Mouse (Mus musculus) layer of hippocampus, postnatal 25 days (tissue): Measurements from ENCODE around the gene Zfp865. TPM values are rescaled to one million over a fixed set of nuclear protein-coding genes. Genes with fewer than 3 reads are reported as not detected.

Experiments used
- DNase-seq, 2 experiments: peaks; one replicate each; pipeline ENCODE4 v3.0.0; 2022; ENCODE audit warnings: mixed read lengths in 2 of 2, low spot score in 1 of 2; ENCODE audit errors: extremely low spot score in 1 of 2
- total RNA-seq, 2 experiments: library from RNA; stranded (reverse); gene quantifications; 2 replicates each; pipeline ENCODE4 v1.2.3; 2021

Zfp865 gene
- total RNA-seq, 2 experiments from 2014 or later, result 33.0 to 41.3 TPM

GRCm38 (mm10) chr7:5047313-5047712 lies 27.1 kb downstream of the Zfp865 start:
- DNase-seq, result no peak

- DNase-seq, result peak; percentile 73 to 81
Measured at GRCm38 (mm10) chr7:5051193-5052192, 31.3 kb downstream of the Zfp865 start, which contains the start of gene Zfp580. TSS of gene Zfp580 (plus strand) at chr7:5051538.

- DNase-seq, result no peak
Measured at GRCm38 (mm10) chr7:5052438-5052837, 32.3 kb downstream of the Zfp865 start.

GRCm38 (mm10) chr7:5052931-5053343 lies 32.8 kb downstream of the Zfp865 start:
- no peak for DNase-seq

GRCm38 (mm10) chr7:5053456-5054179 lies 33.4 kb downstream of the Zfp865 start:
- peak; percentile 56 for DNase-seq

- peak; percentile 61 to 77 for DNase-seq
Measured at GRCm38 (mm10) chr7:5056651-5057263, 36.6 kb downstream of the Zfp865 start.

GRCm38 (mm10) chr7:5057381-5057780 lies 37.2 kb downstream of the Zfp865 start:
- DNase-seq, result no peak

- no peak for DNase-seq
Measured at GRCm38 (mm10) chr7:5057804-5058203, 37.6 kb downstream of the Zfp865 start.

- no peak for DNase-seq
Measured at GRCm38 (mm10) chr7:5058631-5059030, 38.5 kb downstream of the Zfp865 start.

- no peak for DNase-seq
Measured at GRCm38 (mm10) chr7:5059421-5059820, 39.2 kb downstream of the Zfp865 start.

- peak; percentile 52 to 58 for DNase-seq
Measured at GRCm38 (mm10) chr7:5060239-5060731, 40.1 kb downstream of the Zfp865 start.

GRCm38 (mm10) chr7:5060944-5061773 lies 41.0 kb downstream of the Zfp865 start:
- peak; percentile 97 to 100 for DNase-seq

GRCm38 (mm10) chr7:5061774-5062359 lies 41.7 kb downstream of the Zfp865 start, which contains the start of gene U2af2:
TSS of gene U2af2 (plus strand) at chr7:5062143.
- peak; percentile 83 to 90 for DNase-seq

- peak in 1 of 2 experiments; percentile 57 for DNase-seq
Measured at GRCm38 (mm10) chr7:5062360-5063001, 42.3 kb downstream of the Zfp865 start.

- DNase-seq, result no peak
Measured at GRCm38 (mm10) chr7:5064886-5065285, 44.7 kb downstream of the Zfp865 start.

- no peak for DNase-seq
Measured at GRCm38 (mm10) chr7:5073586-5073985, 53.4 kb downstream of the Zfp865 start.

- DNase-seq, result no peak
Measured at GRCm38 (mm10) chr7:5074984-5075383, 54.8 kb downstream of the Zfp865 start.

- no peak for DNase-seq
Measured at GRCm38 (mm10) chr7:5076931-5077330, 56.8 kb downstream of the Zfp865 start.
